Mouse (Mus musculus) testis, adult 2 months (tissue): ENCODE measurements around the gene Col10a1.

ENCODE experiments used
- CTCF ChIP-seq: fragments of 200-500 bp; IDR thresholded peaks from 2 replicates; pipeline ENCODE4 v1.5.1; 2012; ENCODE audit warnings: low read depth, mild to moderate bottlenecking, inconsistent platforms, low read length, moderate library complexity; ENCODE audit not compliant: control insufficient read depth, insufficient read depth, insufficient replicate concordance
- POLR2A ChIP-seq: fragments of 200-500 bp; IDR thresholded peaks from 2 replicates; pipeline ENCODE4 v1.6.1; 2012; ENCODE audit warnings: low read depth, mild to moderate bottlenecking, inconsistent platforms, low read length, moderate library complexity; ENCODE audit not compliant: control insufficient read depth

GRCm38 (mm10) chr10:34385636-34386035 is 4.1 kb upstream of the Col10a1 start:
- TF ChIP-seq CTCF (no peak), POLR2A (no peak)
